Mouse (Mus musculus) hindbrain, embryonic 12.5 days (tissue): ENCODE results near the gene Mex3d. TPM values are rescaled to one million over a fixed set of nuclear protein-coding genes. Genes with fewer than 3 reads are reported as not detected.

Experiments used
- ATAC-seq: fragments of 200-750 bp; cut with Nextera tagmentation; 2 replicates; pipeline ENCODE4 v1.8.0; 2017; ENCODE audit warnings: moderate TSS enrichment; ENCODE audit not compliant: low FRiP score
- H3K27ac ChIP-seq: fragments of 300-500 bp; sonication (generic); 2 replicates; pipeline ENCODE4 v1.5.1; 2016; ENCODE audit warnings: mild to moderate bottlenecking
- H3K27me3 ChIP-seq: fragments of 300-500 bp; sonication (generic); 2 replicates; pipeline ENCODE4 v1.6.1; 2016; ENCODE audit warnings: mild to moderate bottlenecking
- H3K36me3 ChIP-seq: fragments of 300-500 bp; sonication (generic); 2 replicates; pipeline ENCODE4 v1.6.1; 2016; ENCODE audit warnings: mild to moderate bottlenecking
- H3K4me1 ChIP-seq: fragments of 300-500 bp; sonication (generic); 2 replicates; pipeline ENCODE4 v1.6.1; 2016
- H3K4me2 ChIP-seq: fragments of 300-500 bp; sonication (generic); replicated peaks from 2 replicates; pipeline ENCODE4 v1.6.1; 2016; ENCODE audit warnings: mild to moderate bottlenecking
- H3K4me3 ChIP-seq: fragments of 300-500 bp; sonication (generic); 2 replicates; pipeline ENCODE4 v1.5.1; 2016; ENCODE audit warnings: mild to moderate bottlenecking
- H3K9ac ChIP-seq: fragments of 300-500 bp; sonication (generic); 2 replicates; pipeline ENCODE4 v1.6.1; 2016; ENCODE audit warnings: mild to moderate bottlenecking, moderate library complexity
- H3K9me3 ChIP-seq: fragments of 300-500 bp; sonication (generic); replicated peaks from 2 replicates; pipeline ENCODE4 v1.6.1; 2016; ENCODE audit warnings: mild to moderate bottlenecking
- WGBS: fragments of 180-500 bp; shearing (Covaris S2); methylation state at CpG from one replicate; pipeline ENCODE4 v1.1.7; 2016; 5-methylcytosine and 5-hydroxymethylcytosine counted together
- polyA plus RNA-seq: library from polyadenylated mRNA; unstranded; fragments of >200 nt; fragmentation: Nextera tagmentation; extraction: Ambion mirVana; gene quantifications from 2 replicates; pipeline ENCODE4 v1.2.1, GENCODE M21; 2016

The Mex3d gene
- polyA plus RNA-seq, 1 experiment from 2014 or later, result 21.4 TPM

DNA sequence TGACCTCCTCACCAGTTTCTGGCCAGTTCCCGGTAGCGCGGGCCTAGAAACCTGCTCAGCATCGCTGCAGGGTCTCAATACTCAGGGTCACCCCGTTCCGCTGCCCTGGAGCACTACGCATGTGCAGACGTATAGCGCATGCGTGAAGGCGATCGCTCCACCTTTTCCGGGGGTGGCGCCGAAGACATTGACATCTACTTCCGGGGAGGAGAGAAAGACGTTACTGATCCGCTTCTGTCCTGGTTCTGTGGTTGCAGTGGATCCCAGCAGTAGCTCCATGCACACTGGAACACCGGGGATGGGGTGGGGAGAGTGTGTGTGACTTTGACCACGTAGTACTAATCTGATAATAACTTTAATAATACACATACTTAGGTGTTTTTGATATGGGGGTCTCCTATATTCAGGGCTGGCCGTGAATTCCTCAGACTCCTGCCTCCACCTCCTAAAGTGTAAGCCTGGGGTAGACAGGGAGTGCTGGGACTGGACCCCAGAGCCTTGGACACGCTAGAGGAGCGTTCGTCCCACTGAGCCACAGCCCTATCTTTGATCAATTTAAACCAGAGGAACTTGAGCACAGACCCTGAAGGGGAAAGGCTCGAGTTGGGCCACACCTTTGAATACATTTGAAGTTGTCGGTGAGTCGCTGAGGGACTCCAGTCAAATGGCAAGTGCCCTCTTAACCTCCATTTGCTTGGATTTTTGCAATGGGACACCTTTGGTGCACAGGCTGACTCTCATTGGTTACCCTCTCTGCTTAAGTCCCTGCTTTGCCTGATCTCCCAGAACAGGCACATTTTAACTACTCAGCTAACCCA, 19.4 kb upstream of the Mex3d start, which contains the start of gene Uqcr11:
Gene Uqcr11, minus strand, starts transcription at position 147 of the 818 bp plus-strand sequence.
- 2% methylated on average over 27 of the region's 27 CpGs for WGBS
- Histone ChIP-seq H3K4me3 (peak within 1 kb of the TSS; percentile 75), H3K27me3 (no peaks in the 10 kb centered on the region), H3K4me2 (peak within 1 kb of the TSS; percentile 97), H3K27ac (peak within 1 kb of the TSS; percentile 85), H3K9ac (peak within 1 kb of the TSS; percentile 82), H3K9me3 (no peaks in the 10 kb centered on the region), H3K4me1 (peaks cover 26% of the 10 kb centered on the region), H3K36me3 (peaks cover 51% of the 10 kb centered on the region)
- ATAC-seq, result peak; percentile 72

DNA sequence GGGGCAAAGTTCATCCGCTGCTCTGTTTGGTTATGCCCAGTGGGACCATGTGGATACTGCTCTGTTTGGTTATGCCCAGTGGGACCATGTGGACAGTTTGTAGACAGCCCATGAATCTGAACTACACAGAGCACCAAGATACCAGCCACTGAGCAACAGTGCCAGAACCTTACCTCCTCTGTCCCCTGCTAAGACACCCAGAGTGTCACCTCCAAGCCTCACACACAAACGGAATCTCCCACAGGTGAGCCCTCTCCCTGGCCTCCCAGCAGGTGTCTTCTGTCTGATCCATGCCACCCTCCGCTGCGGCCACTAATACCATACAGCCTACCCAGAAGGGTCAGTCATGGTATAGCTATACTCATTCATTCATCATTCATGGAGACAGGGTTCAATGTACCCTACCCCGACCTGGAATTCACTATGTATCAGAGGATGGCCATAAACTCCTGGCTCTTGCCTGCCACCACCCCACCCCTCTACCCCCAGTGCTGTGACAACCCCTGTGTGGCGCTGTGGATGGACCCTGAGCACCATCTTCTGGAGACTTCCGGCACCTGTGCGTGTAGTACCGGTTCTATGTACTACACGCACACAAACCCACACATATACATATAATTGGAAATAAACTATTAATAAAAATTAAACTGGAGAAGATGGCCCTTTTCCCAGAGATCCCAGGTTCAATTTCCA, 18.2 kb upstream of the Mex3d start:
- ATAC-seq, result no peak
- no peaks in the 10 kb centered on the region for H3K9me3 ChIP-seq
- H3K27me3 ChIP-seq, result no peaks in the 10 kb centered on the region
- H3K36me3 ChIP-seq, result peaks cover 47% of the 10 kb centered on the region
- WGBS, result 62% methylated on average over 10 of the region's 10 CpGs
- peak overlapping the region; percentile 97 for H3K4me2 ChIP-seq
- peak overlapping the region; percentile 82 for H3K9ac ChIP-seq
- H3K4me3 ChIP-seq, result peak overlapping the region; percentile 75
- no peak overlapping the region for H3K27ac ChIP-seq
- H3K4me1 ChIP-seq, result peaks cover 27% of the 10 kb centered on the region

DNA sequence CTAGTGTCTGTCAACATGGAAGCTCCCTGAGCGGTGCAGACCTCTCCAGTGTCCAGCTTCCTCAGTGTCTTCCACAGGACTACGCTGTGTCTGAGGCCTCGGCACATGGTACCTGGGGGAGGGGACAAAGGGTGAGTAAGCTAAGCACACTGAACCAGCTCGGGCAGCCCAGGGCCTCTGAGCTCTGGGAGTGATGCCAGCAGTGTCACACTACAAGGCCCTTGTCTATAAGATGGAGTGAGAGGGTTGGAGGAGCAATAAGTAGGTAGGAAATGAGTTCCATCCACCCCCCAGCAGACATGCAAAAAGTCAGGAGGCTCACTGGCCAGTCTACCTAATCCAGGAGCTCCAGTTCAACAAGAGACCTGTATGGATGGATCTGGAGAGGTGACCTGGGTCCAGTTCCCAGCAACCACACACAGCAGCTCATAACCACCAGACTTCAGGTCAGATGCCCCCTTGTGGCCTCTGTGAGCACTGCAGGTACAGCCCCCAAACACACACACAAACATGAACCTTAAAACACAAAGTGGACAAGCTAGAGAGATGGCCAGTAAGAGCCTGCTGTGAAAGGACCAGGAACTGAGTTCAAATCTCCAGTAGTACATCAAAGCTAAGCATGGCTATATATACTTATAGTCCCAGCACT, 15.7 kb upstream of the Mex3d start:
- 94% methylated on average over 4 of the region's 4 CpGs for WGBS
- Histone ChIP-seq H3K9me3 (no peaks in the 10 kb centered on the region), H3K4me1 (peaks cover 37% of the 10 kb centered on the region), H3K4me3 (no peak overlapping the region), H3K27me3 (no peaks in the 10 kb centered on the region), H3K27ac (no peak overlapping the region), H3K4me2 (no peak overlapping the region), H3K36me3 (peaks cover 30% of the 10 kb centered on the region), H3K9ac (no peak overlapping the region)
- ATAC-seq, result no peak

DNA sequence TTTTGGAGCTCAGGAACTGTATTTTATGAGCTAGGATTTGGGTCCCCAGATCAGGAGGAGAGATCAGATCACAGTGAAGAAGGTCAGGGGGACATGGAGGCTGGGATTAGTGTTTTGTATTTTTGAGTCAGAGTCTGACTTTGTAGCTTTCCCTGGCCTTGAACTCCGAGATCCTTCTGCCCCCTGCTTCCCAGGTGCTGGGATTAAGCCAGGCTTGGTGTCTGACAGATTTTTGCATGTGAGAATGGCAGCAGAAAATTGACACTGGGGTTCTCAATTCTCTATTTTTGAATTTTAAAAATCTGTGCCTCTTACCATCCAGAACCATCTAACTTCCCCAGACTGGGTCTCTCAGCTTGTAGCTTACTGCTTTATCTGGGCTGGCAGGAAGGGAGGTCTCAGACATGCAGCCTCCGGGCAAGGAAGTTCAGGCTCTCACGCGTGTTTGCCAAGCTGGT, 13.3 kb upstream of the Mex3d start:
- no peaks in the 10 kb centered on the region for H3K9me3 ChIP-seq
- 88% methylated on average over 4 of the region's 4 CpGs for WGBS
- ATAC-seq, result no peak
- H3K4me1 ChIP-seq, result peaks cover 36% of the 10 kb centered on the region
- H3K4me2 ChIP-seq, result peak overlapping the region; percentile 83
- H3K27ac ChIP-seq, result peak overlapping the region; percentile 99; the same call in 1 of the 2 replicates
- no peaks in the 10 kb centered on the region for H3K27me3 ChIP-seq
- no peak overlapping the region for H3K4me3 ChIP-seq
- H3K36me3 ChIP-seq, result peaks cover 35% of the 10 kb centered on the region
- peak overlapping the region; percentile 66 for H3K9ac ChIP-seq

DNA sequence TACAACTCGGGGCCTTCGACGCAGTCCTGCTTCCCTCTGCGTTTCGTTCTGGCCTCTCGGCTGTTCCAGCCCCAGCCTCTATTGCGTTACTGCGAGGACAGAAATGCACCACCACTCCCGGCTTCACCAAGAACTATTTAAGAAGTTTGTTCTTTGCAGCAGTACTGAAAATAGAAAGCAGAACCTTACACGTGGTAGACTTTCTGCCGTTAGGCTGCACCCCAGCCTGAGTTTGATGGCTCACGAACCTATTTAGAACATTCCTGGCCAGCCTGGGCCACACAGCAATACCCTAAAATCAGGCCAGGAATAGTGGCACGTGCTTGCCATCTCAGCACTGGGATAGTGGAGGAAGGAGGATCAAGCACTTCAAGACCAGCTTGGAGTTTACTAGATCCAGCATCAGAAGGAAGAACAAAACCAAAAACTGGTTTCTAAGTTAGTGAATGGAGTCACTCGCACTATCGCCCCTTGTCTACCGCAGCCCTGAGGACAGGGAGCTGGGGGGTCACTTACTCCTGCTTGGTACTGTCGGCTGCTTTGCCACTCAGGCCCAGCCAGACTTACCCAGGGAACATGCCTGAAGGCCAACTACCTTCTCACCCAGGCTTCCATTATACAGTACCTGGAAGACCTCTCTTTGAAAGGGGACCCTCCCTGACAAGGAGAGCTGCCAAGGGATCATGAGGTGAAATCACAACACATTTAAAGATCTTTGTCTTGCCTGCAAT, 12.7 kb upstream of the Mex3d start:
- Histone ChIP-seq H3K27ac (peak overlapping the region; percentile 99), H3K9me3 (no peaks in the 10 kb centered on the region), H3K9ac (peak overlapping the region; percentile 66), H3K36me3 (peaks cover 41% of the 10 kb centered on the region), H3K4me2 (peak overlapping the region; percentile 83), H3K4me3 (peak overlapping the region; percentile 72), H3K4me1 (peaks cover 30% of the 10 kb centered on the region), H3K27me3 (no peaks in the 10 kb centered on the region)
- WGBS, result 13% methylated on average over 17 of the region's 17 CpGs
- ATAC-seq, result no peak

DNA sequence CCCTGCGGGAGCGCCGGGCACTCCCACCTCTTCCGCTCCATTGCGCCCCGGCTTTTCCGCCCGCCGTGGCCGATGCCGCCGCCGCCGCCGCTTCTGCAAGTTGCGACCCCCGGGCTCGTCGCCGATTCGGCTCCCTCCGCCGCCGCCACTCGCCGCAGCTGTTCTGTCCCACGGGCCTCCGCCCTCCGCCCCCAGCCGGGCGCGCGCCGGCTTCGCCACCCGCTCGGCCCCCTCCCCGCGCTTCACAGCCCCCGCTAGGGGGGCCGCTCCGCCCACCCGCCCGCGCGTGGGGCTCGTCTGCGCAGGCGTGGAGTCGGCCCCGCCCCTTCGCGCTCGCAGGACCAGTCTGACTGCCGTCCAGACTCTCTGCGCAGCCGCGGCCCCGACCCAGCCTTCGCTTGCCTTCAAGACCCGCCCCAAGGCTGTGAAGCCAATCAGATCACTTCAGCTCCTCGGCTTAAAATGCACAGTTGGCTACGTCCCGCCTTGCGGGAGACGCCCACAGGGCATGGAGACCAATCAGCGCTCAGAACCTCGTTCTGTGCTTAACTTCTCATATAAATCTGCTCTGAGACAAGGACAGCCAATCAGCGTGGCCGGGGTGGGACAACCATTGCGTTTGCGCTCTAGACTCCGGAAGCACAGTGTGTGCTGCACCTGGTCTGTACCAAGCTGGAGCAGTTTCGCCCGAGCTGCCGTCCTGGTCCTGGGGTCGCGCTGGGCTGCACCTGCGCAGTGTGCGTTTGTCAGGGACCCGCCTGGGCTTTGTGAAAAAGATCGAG, 11.9 kb upstream of the Mex3d start, which contains the start of gene Mbd3:
Gene Mbd3, minus strand, starts transcription at position 360 of the 782 bp plus-strand sequence.
- H3K36me3 ChIP-seq, result peaks cover 48% of the 10 kb centered on the region
- H3K4me1 ChIP-seq, result peaks cover 26% of the 10 kb centered on the region
- peak; percentile 96 for ATAC-seq
- peak within 1 kb of the TSS; percentile 90 for H3K9ac ChIP-seq
- H3K4me3 ChIP-seq, result peak within 1 kb of the TSS; percentile 72
- H3K27me3 ChIP-seq, result no peaks in the 10 kb centered on the region
- WGBS, result under 1% methylated on average over 77 of the region's 82 CpGs
- H3K27ac ChIP-seq, result peak within 1 kb of the TSS; percentile 99
- H3K9me3 ChIP-seq, result no peaks in the 10 kb centered on the region
- H3K4me2 ChIP-seq, result peak within 1 kb of the TSS; percentile 83

DNA sequence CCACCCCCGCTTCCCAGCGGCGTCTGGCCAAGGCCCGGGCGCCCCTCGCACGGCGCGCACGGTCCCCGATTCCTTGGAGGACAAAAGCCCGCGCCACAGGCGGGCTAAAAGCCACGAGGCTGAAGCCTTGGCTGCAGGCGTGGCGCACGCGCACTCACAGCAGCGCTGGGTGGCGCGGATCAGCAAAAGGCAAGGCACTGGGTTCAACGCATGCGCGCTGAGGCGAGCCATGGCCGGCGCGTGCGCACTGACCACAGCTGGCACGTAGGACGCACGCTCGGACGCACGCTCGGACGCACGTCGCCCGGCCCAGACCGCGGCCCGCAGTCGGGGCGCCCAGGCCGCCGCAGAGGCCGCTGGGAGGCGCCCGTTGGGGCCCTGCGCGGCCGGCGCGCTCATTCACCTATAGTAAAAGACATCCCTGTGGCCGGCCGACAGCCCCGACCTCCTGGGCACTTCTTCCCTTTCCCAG, 11.3 kb upstream of the Mex3d start:
- peak overlapping the region; percentile 99 for H3K27ac ChIP-seq
- WGBS, result under 1% methylated on average over 59 of the region's 59 CpGs
- no peaks in the 10 kb centered on the region for H3K9me3 ChIP-seq
- peaks cover 26% of the 10 kb centered on the region for H3K4me1 ChIP-seq
- peaks cover 50% of the 10 kb centered on the region for H3K36me3 ChIP-seq
- H3K27me3 ChIP-seq, result no peaks in the 10 kb centered on the region
- H3K4me3 ChIP-seq, result peak overlapping the region; percentile 72
- H3K4me2 ChIP-seq, result peak overlapping the region; percentile 83
- ATAC-seq, result peak; percentile 85
- peak overlapping the region; percentile 90 for H3K9ac ChIP-seq

DNA sequence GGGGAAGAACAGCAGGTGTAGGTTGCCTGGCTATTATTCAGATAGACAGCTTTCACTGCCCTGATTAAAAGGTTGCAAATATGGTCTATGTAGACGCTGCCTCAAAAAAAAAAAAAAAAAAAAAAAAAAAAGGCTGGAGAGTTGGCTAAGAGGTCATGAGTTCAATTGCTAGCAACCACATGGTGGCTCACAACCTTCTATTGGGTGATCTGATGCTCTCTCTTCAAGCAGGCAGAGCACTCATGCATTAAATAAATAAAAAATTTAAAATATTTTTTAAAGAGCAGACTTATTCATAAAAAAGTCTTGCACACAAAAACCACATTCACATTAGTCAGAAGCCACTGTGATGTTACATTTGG, 10.7 kb upstream of the Mex3d start:
- no peak for ATAC-seq
- Histone ChIP-seq H3K9ac (peak overlapping the region; percentile 90), H3K4me1 (peaks cover 26% of the 10 kb centered on the region), H3K9me3 (no peaks in the 10 kb centered on the region), H3K4me3 (peak overlapping the region; percentile 72), H3K4me2 (peak overlapping the region; percentile 83), H3K27ac (peak overlapping the region; percentile 99), H3K27me3 (no peaks in the 10 kb centered on the region), H3K36me3 (peaks cover 50% of the 10 kb centered on the region)
- WGBS, result 0% methylated on average over 1 of the region's 1 CpGs

DNA sequence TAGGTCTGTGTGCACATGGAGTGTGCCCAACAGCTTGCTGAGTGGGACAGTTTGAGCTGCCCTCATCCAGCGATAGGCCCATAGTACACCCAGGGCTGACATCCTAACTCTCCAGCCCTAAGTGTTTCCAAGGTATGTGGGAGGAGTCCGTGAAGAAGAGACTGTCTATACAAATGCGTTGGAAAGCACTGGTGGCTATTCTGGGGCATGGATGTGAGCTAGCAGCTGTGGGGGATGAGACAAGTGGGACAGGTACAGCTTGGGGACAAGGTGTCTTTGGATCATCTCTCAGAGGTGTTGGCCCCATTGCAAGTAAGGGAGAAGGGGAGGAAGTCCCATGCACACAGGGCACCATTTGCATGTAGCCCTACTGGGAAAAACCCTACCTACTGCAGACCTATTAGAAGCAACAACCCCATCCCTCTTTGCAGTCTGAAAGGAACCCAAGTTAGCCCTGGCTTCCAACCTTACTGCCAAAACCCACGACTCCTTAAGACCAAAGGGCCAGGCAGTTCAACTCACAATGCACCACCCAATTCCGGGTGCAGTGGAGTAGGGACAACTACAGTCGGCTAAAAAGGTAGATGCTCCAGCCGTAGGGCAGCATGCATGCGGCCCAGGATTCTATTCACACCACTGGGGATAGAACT, 10.2 kb upstream of the Mex3d start:
- H3K36me3 ChIP-seq, result peaks cover 50% of the 10 kb centered on the region
- peak overlapping the region; percentile 83 for H3K4me2 ChIP-seq
- H3K27me3 ChIP-seq, result no peaks in the 10 kb centered on the region
- 58% methylated on average over 8 of the region's 8 CpGs for WGBS
- peak overlapping the region; percentile 99 for H3K27ac ChIP-seq
- H3K9ac ChIP-seq, result peak overlapping the region; percentile 90
- peak overlapping the region; percentile 72 for H3K4me3 ChIP-seq
- H3K4me1 ChIP-seq, result peaks cover 26% of the 10 kb centered on the region
- ATAC-seq, result no peak
- H3K9me3 ChIP-seq, result no peaks in the 10 kb centered on the region

DNA sequence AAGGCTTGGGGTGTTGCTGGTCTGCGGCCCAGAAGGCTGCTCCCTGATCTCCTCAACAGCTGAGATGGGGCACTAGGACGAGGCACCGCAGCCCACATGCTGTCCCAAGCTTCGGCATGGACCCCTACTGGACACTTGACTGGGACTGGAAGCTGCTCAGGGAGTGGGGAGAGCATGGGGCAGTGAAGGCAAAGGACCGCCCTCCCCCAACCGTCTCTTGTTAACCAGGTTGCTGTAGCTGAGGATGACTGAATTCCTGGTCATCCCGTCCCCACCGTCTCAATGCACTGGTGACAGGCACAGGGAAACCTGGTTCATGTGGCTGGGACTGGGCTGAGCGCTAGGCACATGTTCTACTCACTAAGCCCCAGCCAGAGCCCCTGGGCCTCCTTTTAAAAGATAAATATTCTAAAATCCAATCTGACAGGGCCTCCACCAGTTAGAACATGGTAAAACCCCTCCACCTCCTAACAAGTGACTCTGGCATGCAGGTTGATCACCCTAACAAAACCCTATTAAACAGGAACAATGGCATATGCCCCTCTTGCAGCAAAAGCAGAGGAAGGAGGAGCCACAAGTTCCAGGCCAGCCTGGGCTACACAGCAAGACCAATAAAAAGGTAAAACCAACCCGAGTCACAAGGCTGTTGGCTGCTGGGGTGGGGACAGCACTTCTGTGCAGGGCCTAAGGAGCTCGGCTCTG, 9.5 kb upstream of the Mex3d start:
- Histone ChIP-seq H3K9ac (peak overlapping the region; percentile 90), H3K4me1 (peaks cover 26% of the 10 kb centered on the region), H3K4me2 (peak overlapping the region; percentile 83), H3K9me3 (no peaks in the 10 kb centered on the region), H3K4me3 (peak overlapping the region; percentile 72), H3K36me3 (peaks cover 52% of the 10 kb centered on the region), H3K27ac (peak overlapping the region; percentile 99; the same call in 1 of the 2 replicates), H3K27me3 (no peaks in the 10 kb centered on the region)
- 90% methylated on average over 11 of the region's 11 CpGs for WGBS
- ATAC-seq, result no peak
